In genomic region chr8:25353405-25353804, GRCm38 (mm10) we compare ENCODE assay signal across 8 mouse cellular contexts.
DNase-seq lines count a peak whose midpoint lies in the region; ATAC-seq and TF ChIP-seq lines count a peak whose summit lies in the region.

No protein-coding gene starts in this region.

- H3K4me2 ChIP-seq in heart, embryonic 14.5 days (ENCODE audit: low read length) = peak overlapping the region; percentile 65
- H3K4me2 ChIP-seq in embryonic facial prominence, embryonic 15.5 days (replicated peaks) = peak overlapping the region; percentile 31
- H3K4me2 ChIP-seq in liver, embryonic 15.5 days = peak overlapping the region; percentile 23; the same call in 1 of the 2 replicates

- H3K27ac ChIP-seq in heart, embryonic 14.5 days (replicated peaks in 1 of 2; ENCODE audit: control insufficient read depth in 1 of 2, insufficient read depth in 1 of 2, low read depth in 2 of 2, low read length in 2 of 2) = no peak overlapping the region
- H3K27ac ChIP-seq in cerebellum, adult 2 months (ENCODE audit: insufficient read depth, low read length) = peak overlapping the region; percentile 72; the same call in 1 of the 2 replicates
- H3K27ac ChIP-seq in embryonic facial prominence, embryonic 15.5 days (replicated peaks) = peak overlapping the region; percentile 65
- H3K27ac ChIP-seq in liver, embryonic 15.5 days (replicated peaks) = no peak overlapping the region

- 0 out of 2 replicates have a peak, but pooled peaks cover 4% of the 10 kb centered on the region for H3K9me3 ChIP-seq in heart, embryonic 14.5 days (ENCODE audit: control insufficient read depth, low read length)
- no peaks in the 10 kb centered on the region for H3K9me3 ChIP-seq in embryonic facial prominence, embryonic 15.5 days (replicated peaks)
- no peaks in the 10 kb centered on the region for H3K9me3 ChIP-seq in liver, embryonic 15.5 days (replicated peaks)

- no peak for ATAC-seq in heart, embryonic 14.5 days (ENCODE audit: insufficient number of reproducible peaks, insufficient read depth, low FRiP score, low read depth)
- ATAC-seq in embryonic facial prominence, embryonic 15.5 days (ENCODE audit: insufficient number of reproducible peaks, low FRiP score, low TSS enrichment, low read depth) = no peak
- ATAC-seq in liver, embryonic 15.5 days (ENCODE audit: insufficient read depth) = no peak

- H3K36me3 ChIP-seq in heart, embryonic 14.5 days (ENCODE audit: control insufficient read depth, insufficient read depth, low read length) = no peaks in the 10 kb centered on the region
- H3K36me3 ChIP-seq in embryonic facial prominence, embryonic 15.5 days = no peaks in the 10 kb centered on the region
- H3K36me3 ChIP-seq in liver, embryonic 15.5 days (replicated peaks) = no peaks in the 10 kb centered on the region

- DNase-seq in heart, adult 9 months (ENCODE audit: low spot score in 2 of 2) = no peak
- peak; percentile 27 to 30 for DNase-seq in cerebellum, adult 2 months
- DNase-seq in B cell, adult 2 months = no peak
- no peak for DNase-seq in embryo, embryonic 10 days (ENCODE audit: low spot score)
- no peak for DNase-seq in thymus, postnatal 4 days

- peaks cover 28% of the 10 kb centered on the region; the same call in 1 of the 2 replicates for H3K27me3 ChIP-seq in heart, embryonic 14.5 days (ENCODE audit: control insufficient read depth, insufficient read depth, low read length)
- H3K27me3 ChIP-seq in cerebellum, adult 2 months (ENCODE audit: control insufficient read depth, insufficient read depth, low read length) = no peaks in the 10 kb centered on the region
- H3K27me3 ChIP-seq in embryonic facial prominence, embryonic 15.5 days = no peaks in the 10 kb centered on the region
- peaks cover 25% of the 10 kb centered on the region for H3K27me3 ChIP-seq in liver, embryonic 15.5 days

- TF ChIP-seq POLR2A in cerebellum, adult 2 months (IDR thresholded peaks at IDR 0.05; ENCODE audit: borderline replicate concordance, insufficient read depth, low read length) = no peak

- H3K9ac ChIP-seq in heart, embryonic 14.5 days (ENCODE audit: low read length) = no peak overlapping the region
- no peak overlapping the region for H3K9ac ChIP-seq in embryonic facial prominence, embryonic 15.5 days
- no peak overlapping the region for H3K9ac ChIP-seq in liver, embryonic 15.5 days

- peaks cover 0 to 4% of the 10 kb centered on the region in 2 experiments; a peak in 1 of 4 replicates for H3K4me1 ChIP-seq in heart, embryonic 14.5 days (ENCODE audit: control insufficient read depth in 2 of 2, insufficient read depth in 2 of 2, low read length in 2 of 2)
- H3K4me1 ChIP-seq in cerebellum, adult 2 months (ENCODE audit: control insufficient read depth, insufficient read depth, low read length) = peaks cover 7% of the 10 kb centered on the region
- peaks cover 16% of the 10 kb centered on the region for H3K4me1 ChIP-seq in embryonic facial prominence, embryonic 15.5 days
- no peaks in the 10 kb centered on the region for H3K4me1 ChIP-seq in liver, embryonic 15.5 days (replicated peaks)

- 50% methylated on average over 7 of the region's 7 CpGs for WGBS in heart, embryonic 14.5 days
- WGBS in cerebellum, adult 2 months = 69% methylated on average over 7 of the region's 7 CpGs
- 49% methylated on average over 7 of the region's 7 CpGs for WGBS in embryonic facial prominence, embryonic 15.5 days
- WGBS in liver, embryonic 15.5 days (ENCODE audit: insufficient replicate concordance) = 40% methylated on average over 7 of the region's 7 CpGs

- H3K4me3 ChIP-seq in heart, embryonic 14.5 days (ENCODE audit: control insufficient read depth in 1 of 2, insufficient read depth in 1 of 2, low read depth in 1 of 2, low read length in 2 of 2) = 0 out of 4 replicates have a peak overlapping the region, but pooled peaks of 1 of the 2 experiments have one; percentile 30
- H3K4me3 ChIP-seq in cerebellum, adult 2 months (replicated peaks; ENCODE audit: insufficient read depth, low read depth, low read length) = no peak overlapping the region
- peak overlapping the region; percentile 18; the same call in 1 of the 2 replicates for H3K4me3 ChIP-seq in embryonic facial prominence, embryonic 15.5 days (replicated peaks)
- no peak overlapping the region for H3K4me3 ChIP-seq in liver, embryonic 15.5 days (replicated peaks)

- TF ChIP-seq CTCF in cerebellum, adult 2 months (IDR thresholded peaks at IDR 0.05; ENCODE audit: borderline replicate concordance, insufficient read depth, low read depth, low read length) = no peak

Comparison
In these comparisons a context has a peak if more than half of its experiments do, and no peak if none do; other contexts are left out.
1. H3K27ac ChIP-seq: peak in cerebellum, adult 2 months (single experiment) and embryonic facial prominence, embryonic 15.5 days (single experiment); none in heart, embryonic 14.5 days (0 of 2) and liver, embryonic 15.5 days (single experiment).
2. DNase-seq: peak in cerebellum, adult 2 months (2 of 2); none in heart, adult 9 months (0 of 2), B cell, adult 2 months (0 of 2), embryo, embryonic 10 days (single experiment) and thymus, postnatal 4 days (single experiment).
3. Peak in every context shown above with its lines, with median percentiles within 50 percentile points of each other: H3K4me2 ChIP-seq.